Mouse (Mus musculus): ENCODE data around the gene Zfp239.

The Zfp239 gene

GRCm38 (mm10) chr6:117879408-117880115, 17.7 kb downstream of the Zfp239 start:
- peak; percentile 99 to 100 for DNase-seq (ENCODE audit: low spot score in 2 of 2)

GRCm38 (mm10) chr6:117880394-117880838, 18.5 kb downstream of the Zfp239 start:
- no peak for DNase-seq (ENCODE audit: low spot score in 2 of 2)

- no peak for DNase-seq (ENCODE audit: low spot score in 2 of 2)
Observed at GRCm38 (mm10) chr6:117881229-117881628, 19.3 kb downstream of the Zfp239 start.

GRCm38 (mm10) chr6:117881997-117882396, 20.1 kb downstream of the Zfp239 start:
- DNase-seq (ENCODE audit: low spot score in 2 of 2): no peak

GRCm38 (mm10) chr6:117885943-117886342, 24.0 kb downstream of the Zfp239 start:
- no peak for DNase-seq (ENCODE audit: low spot score in 2 of 2)

- DNase-seq (ENCODE audit: low spot score in 2 of 2): no peak
Observed at GRCm38 (mm10) chr6:117888032-117888431, 26.1 kb downstream of the Zfp239 start.

- DNase-seq (ENCODE audit: low spot score in 2 of 2): no peak
Observed at GRCm38 (mm10) chr6:117888642-117889096, 26.8 kb downstream of the Zfp239 start.

GRCm38 (mm10) chr6:117890257-117890656, 28.4 kb downstream of the Zfp239 start:
- no peak for DNase-seq (ENCODE audit: low spot score in 2 of 2)

GRCm38 (mm10) chr6:117891369-117892160, 29.7 kb downstream of the Zfp239 start:
- no peak for DNase-seq (ENCODE audit: low spot score in 2 of 2)

GRCm38 (mm10) chr6:117892386-117892785, 30.5 kb downstream of the Zfp239 start:
- no peak for DNase-seq (ENCODE audit: low spot score in 2 of 2)

- no peak for DNase-seq (ENCODE audit: low spot score in 2 of 2)
Observed at GRCm38 (mm10) chr6:117893435-117893834, 31.5 kb downstream of the Zfp239 start.

GRCm38 (mm10) chr6:117897800-117898199, 35.9 kb downstream of the Zfp239 start:
- no peak for DNase-seq (ENCODE audit: low spot score in 2 of 2)

GRCm38 (mm10) chr6:117900126-117901080, 38.5 kb downstream of the Zfp239 start, which contains the start of gene Hnrnpf:
Hnrnpf (plus strand) TSS chr6:117900324.
- DNase-seq (ENCODE audit: low spot score in 2 of 2): no peak

- DNase-seq (ENCODE audit: low spot score in 2 of 2): no peak
Observed at GRCm38 (mm10) chr6:117901510-117902402, 39.9 kb downstream of the Zfp239 start.

GRCm38 (mm10) chr6:117902556-117902955, 40.7 kb downstream of the Zfp239 start:
- DNase-seq (ENCODE audit: low spot score in 2 of 2): no peak

GRCm38 (mm10) chr6:117903836-117904235, 41.9 kb downstream of the Zfp239 start:
- no peak for DNase-seq (ENCODE audit: low spot score in 2 of 2)

GRCm38 (mm10) chr6:117905260-117905930, 43.5 kb downstream of the Zfp239 start:
- DNase-seq (ENCODE audit: low spot score in 2 of 2): no peak

- no peak for DNase-seq (ENCODE audit: low spot score in 2 of 2)
Observed at GRCm38 (mm10) chr6:117906015-117906531, 44.2 kb downstream of the Zfp239 start.

- DNase-seq (ENCODE audit: low spot score in 2 of 2): peak; percentile 88 to 96
Observed at GRCm38 (mm10) chr6:117906590-117907271, 44.8 kb downstream of the Zfp239 start.

All from cerebellum, postnatal 4 days (tissue).